Mouse (Mus musculus): Measurements from ENCODE around the gene Eln.

- no peak for TF ChIP-seq CTCF (IDR thresholded peaks at IDR 0.05; ENCODE audit: control insufficient read depth, insufficient read depth, low read length)
- no peak for TF ChIP-seq POLR2A (IDR thresholded peaks at IDR 0.05; ENCODE audit: borderline replicate concordance, control insufficient read depth, low read depth, low read length)
Observed at GRCm38 (mm10) chr5:134734920-134735319, 12.2 kb downstream of the Eln start.
